Mouse (Mus musculus) neutrophil, adult 5-6 weeks (primary cell): Measurements from ENCODE around the gene Abcg1. TPM values are rescaled to one million over a fixed set of nuclear protein-coding genes. Genes with fewer than 3 reads are reported as not detected.

Source experiments
- ATAC-seq: fragments of 151-379, 151-347 bp; 2 replicates; pipeline ENCODE4 v1.8.0; 2017; ENCODE audit warnings: mild to moderate bottlenecking, moderate TSS enrichment; ENCODE audit not compliant: insufficient number of reproducible peaks, poor library complexity, low FRiP score, severe bottlenecking; ENCODE audit errors: extremely low read depth
- total RNA-seq: library from RNA; stranded (forward); fragments of 200-1000 nt; gene quantifications from 2 replicates; pipeline ENCODE4 v1.2.3, GENCODE M21; 2017

Gene Abcg1
- total RNA-seq, 1 experiment from 2014 or later, result 90.7 TPM

- peak; percentile 61 for ATAC-seq
Measured at GRCm38 (mm10) chr17:31073273-31074052, 16.0 kb downstream of the Abcg1 start.

GRCm38 (mm10) chr17:31074053-31074590 lies 16.6 kb downstream of the Abcg1 start:
- ATAC-seq, result no peak

GRCm38 (mm10) chr17:31074666-31075065 lies 17.2 kb downstream of the Abcg1 start:
- ATAC-seq, result peak; percentile 34; the same call in 1 of the 2 replicates

- peak; percentile 45 for ATAC-seq
Measured at GRCm38 (mm10) chr17:31075471-31075870, 18.0 kb downstream of the Abcg1 start.

- ATAC-seq, result peak; percentile 20; the same call in 1 of the 2 replicates
Measured at GRCm38 (mm10) chr17:31077561-31077960, 20.1 kb downstream of the Abcg1 start.

- ATAC-seq, result no peak
Measured at GRCm38 (mm10) chr17:31078581-31078980, 21.1 kb downstream of the Abcg1 start.

- ATAC-seq, result no peak
Measured at GRCm38 (mm10) chr17:31079078-31079840, 21.8 kb downstream of the Abcg1 start.

GRCm38 (mm10) chr17:31082296-31083078 lies 25.0 kb downstream of the Abcg1 start:
- ATAC-seq, result no peak

GRCm38 (mm10) chr17:31085519-31085918 lies 28.0 kb downstream of the Abcg1 start:
- ATAC-seq, result no peak

GRCm38 (mm10) chr17:31086196-31086595 lies 28.7 kb downstream of the Abcg1 start:
- no peak for ATAC-seq

GRCm38 (mm10) chr17:31088711-31089110 lies 31.2 kb downstream of the Abcg1 start:
- ATAC-seq, result no peak

- ATAC-seq, result no peak
Measured at GRCm38 (mm10) chr17:31089848-31090247, 32.4 kb downstream of the Abcg1 start.

- no peak for ATAC-seq
Measured at GRCm38 (mm10) chr17:31091023-31091735, 33.7 kb downstream of the Abcg1 start.

- ATAC-seq, result no peak
Measured at GRCm38 (mm10) chr17:31094781-31095180, 37.3 kb downstream of the Abcg1 start.

GRCm38 (mm10) chr17:31095570-31095969 lies 38.1 kb downstream of the Abcg1 start:
- ATAC-seq, result no peak

- no peak for ATAC-seq
Measured at GRCm38 (mm10) chr17:31096893-31097292, 39.4 kb downstream of the Abcg1 start.

- no peak for ATAC-seq
Measured at GRCm38 (mm10) chr17:31098788-31099187, 41.3 kb downstream of the Abcg1 start.

GRCm38 (mm10) chr17:31103007-31103570 lies 45.6 kb downstream of the Abcg1 start:
- no peak for ATAC-seq
